Mouse (Mus musculus) neural tube, embryonic 10.5 days (tissue): Measurements from ENCODE around the gene Alg12.

Experiments used
- DNase-seq: peaks from one replicate; pipeline ENCODE4 v3.0.0-alpha.2; 2017; ENCODE audit warnings: low spot score; ENCODE audit errors: extremely low spot score

The Alg12 gene

DNA sequence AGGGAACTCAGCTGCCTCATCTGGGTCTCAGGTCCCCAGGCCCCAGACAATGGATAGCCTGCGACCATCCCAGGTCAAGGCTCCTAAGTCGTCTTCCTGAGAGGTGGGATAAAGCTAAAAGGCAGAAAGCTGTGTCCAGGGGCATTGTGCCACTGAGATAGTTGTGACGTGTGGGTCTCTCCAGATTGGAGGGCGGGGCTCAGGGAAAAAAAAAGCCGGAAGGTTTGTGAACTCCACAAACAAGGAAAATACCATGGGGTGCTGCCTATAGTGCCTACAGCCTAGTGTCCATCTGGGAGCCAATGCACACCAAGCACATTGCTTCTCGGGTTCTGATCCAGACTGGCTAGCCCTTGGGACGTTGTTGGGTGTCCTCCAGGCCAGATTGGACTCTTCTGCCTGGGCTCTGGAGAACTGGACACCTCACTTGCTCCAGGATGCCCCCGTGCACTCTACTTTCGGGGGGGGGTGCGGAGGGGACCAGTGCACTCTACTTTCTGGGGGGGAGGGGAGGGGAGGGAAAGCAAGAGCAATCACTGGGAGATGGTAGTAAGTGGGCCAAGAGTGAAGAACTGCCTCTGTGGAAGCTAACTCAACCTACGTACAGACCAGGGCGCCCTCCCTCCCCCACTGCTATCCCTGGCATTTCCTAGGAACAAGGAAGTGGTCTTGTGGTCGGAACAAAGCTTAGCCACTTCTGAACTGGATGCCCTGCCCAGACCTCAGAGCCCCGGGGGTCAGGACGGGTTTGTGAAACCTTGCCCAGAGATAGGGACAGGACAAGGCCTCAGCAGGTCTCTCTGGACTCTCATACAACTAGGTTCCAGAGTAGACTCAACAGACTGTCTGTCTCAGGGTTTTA, 36.1 kb upstream of the Alg12 start:
- DNase-seq: no peak

DNA sequence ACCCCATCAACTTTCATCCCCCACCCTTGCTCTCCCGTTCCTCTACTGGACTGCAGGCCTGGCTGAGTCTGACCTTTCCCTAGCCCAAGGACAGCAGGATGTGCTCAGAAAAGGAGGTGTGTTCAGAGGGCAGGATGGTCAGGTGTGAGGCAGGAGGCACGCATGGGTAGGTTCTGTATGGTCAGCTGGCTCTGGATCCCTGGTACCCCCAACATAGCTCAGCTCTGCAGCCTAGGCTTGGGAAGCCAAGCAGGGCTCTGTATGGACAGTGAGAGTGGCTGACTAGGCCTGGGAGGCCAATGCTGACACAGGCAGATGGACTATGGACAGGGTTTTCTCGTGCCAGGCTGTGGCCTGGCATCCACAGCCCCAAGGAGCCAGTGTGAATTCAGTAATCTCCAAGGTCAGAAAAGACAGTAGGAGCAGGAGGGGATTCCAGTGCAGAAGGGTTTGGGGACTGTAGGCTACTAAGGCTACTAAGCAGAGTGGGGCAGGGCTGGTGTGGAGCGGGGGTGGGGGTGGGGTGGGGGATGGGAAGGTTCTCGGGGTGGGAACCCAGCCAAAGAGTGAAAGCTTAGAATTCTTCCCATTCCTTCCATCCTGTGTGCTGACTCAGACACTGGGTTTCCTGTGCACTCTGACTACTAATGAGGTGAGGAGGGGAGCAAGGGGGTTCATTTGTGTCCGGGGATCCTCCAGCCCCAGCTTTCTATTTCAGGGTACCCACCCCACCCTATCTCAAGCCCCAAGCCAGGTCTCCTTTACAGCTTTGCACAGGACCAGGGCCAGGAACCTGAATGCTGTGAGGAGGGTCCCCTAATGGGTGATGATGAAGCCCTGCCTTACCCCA, 35.2 kb upstream of the Alg12 start:
- DNase-seq: no peak

DNA sequence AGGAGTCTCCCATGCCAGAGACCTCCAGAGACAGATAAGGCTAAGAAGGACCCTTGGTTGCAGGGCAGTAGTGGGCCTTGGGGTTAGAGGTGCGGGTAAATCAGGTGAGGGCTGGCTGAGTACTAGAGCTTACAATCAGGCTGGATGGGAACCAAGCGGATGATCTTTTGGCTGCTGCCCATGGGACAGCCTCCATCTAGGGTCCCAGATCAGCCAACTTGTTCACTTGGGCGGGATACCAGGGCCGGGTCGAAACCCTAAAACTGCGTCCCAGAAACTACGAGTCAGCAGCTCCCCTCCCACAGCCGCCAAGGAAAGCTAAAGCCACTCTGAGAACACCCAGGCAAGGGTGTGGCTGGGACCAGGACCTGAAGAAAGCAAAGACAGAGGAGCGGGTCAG, 34.0 kb upstream of the Alg12 start:
- no peak for DNase-seq

DNA sequence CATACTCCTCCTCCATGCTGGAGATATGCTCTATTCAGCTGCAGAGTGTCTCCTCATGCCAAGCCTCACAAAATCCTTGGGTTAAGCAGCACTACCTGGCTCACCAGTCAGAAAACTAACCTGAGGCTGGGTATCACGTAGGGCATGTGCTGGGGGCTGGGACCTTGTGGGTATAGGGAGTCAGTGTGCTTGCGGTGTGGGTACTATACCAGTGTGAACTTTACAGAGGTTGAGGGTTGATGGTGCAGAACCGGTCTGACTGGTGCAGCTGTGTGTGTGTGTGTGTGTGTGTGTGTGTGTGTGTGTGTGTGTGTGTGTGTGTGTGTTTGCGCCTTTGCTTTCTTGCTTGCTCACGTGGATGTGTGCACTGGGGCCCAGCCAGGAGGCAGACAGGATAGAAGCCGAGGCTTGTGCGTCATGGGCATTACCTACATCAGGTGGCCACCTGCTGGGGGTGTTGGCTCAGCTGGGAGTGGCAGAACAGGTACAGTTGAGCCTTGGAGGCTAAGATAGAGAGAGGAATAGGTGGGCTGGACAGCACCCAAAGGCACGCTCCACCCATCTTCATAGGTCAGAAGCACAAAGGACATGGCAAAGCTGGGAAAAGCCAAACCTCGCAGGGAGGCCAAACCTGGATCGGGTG, 32.5 kb upstream of the Alg12 start:
- DNase-seq: no peak

DNA sequence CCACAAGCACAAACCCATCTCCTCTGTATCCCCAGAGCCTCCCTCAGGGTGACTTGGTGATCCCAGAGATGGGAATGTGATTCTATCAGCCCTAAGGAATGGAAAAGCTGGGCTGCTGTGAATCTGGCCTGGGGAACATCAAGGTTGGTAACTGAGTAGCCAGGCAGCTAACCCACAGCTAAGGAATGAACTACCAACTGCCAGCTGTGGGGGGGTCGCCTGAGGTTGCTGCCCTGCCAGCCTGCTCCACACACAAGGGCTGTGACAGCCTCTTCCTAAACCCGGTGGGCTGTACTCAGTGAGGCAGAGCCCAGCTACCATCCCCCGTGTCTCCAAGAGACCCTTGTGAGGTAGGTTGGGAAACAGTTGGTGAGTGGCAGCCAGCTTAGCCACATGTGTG, 32.0 kb upstream of the Alg12 start:
- DNase-seq: no peak

DNA sequence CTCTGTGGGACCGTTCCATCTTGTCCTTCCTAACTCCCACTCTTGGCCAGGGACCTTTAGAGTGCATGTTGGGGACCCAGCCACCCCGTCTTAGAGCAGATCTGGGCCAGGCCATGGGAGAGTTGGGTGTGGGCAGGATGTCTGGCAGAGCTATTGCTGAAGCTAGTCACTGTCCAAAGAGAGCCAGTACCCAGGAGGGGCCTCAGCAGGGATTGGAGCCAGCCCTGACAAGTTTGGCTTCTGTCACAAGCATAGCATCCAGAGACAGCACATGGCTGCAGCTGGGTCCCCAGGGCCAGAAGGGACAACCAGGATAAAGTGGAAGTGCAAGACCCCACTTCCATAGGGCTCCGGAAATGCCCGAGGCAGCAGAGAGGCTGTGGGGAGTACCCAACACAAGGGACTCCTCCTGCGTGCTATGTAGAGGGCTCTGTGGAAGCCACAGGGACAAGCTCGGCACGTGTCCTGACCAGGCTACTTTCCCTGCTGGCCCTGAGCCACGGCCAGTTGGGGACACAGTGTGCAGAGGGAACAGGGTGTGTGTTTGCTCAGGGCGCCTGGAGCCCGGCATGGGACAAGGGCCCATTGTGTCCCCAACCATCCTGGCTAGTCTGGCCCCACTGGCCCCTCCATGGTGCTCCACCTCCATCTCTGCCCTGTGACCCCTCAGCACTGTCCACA, 31.2 kb upstream of the Alg12 start:
- no peak for DNase-seq

DNA sequence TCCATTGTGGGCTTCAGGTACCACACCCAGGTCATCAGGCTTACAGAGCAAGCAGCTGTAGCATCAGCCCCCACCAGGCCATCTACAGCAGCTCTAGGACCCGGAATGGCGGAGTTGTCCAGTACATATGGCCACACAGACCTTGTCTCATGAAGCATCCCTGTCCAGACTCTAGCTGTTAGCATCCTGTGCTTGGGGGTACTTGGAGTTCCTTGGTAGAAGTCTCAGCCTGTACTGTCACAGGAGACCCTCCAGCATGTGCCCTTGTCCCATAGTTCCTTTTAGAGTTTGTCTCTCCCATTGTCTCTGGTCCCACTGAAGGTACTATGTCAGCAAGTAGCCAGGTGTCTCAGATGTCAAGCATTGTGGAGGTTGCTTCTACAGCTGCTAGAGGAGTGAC, 30.5 kb upstream of the Alg12 start:
- no peak for DNase-seq

DNA sequence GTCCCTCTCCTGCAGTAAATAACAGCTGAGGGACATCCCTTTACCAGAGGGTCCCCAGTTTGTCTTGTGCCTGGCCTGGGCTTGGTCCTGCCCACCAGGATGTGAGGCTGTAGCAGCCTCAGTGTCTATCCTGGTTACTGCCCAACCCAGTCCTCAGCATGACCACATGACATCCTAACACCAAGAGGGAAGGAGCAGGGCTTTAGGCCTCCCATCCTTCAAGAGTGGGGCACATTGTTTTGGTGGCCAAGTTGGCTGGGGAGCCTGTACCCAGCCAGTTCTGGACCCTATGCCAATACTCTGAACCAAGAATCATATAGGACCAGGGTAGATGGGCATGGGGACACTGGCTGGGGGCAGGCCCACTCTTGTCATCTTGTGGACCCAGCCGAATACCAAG, 29.5 kb upstream of the Alg12 start:
- DNase-seq: no peak

DNA sequence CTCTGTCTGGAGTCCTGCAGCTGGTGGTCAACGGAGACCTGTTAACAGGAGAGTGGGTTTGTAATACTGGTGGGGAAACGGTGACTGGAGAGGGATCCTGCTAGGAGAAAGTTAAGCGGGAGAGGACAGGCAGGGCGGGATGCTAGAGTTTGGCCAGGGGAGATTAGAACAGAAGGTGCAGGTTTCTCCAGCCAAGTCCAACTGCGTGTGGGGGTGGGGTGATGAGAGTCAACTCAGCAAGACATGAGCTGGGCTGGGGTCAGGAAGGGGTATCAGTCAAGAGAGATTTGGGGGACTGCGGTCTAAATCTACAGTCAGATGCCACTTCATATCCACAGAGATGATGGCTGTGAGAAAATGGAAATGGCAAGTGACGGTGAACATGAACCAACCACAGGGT, 25.8 kb upstream of the Alg12 start:
- DNase-seq: no peak

DNA sequence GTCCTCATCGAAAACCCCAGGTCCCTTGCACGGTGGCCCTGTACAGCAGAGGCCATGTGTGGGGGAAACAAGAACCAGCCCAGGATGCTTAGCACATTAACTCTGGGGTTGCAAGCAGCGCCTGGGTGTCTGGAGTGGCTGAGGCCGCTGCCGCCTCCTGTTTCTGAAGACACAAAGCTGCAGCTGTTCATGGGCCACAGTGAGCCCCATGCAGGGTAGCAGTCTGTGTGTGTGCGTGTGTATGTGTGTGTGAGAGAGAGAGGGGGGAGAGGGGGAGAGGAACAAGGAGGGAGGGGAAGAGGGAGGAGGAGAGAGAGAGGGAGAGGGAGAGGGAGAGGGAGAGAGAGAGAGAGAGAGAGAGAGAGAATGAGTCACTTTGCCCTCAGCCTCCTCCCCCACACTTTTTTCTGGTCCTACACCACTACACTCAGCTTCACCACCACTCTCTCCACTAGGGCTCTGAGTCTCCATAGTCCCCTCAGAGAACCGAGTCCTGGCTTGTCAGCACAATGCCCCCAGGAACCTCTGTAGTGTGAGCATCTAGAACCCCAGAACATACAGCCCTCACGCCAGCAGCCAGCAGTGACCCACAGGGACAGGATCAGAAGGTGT, 24.5 kb upstream of the Alg12 start:
- DNase-seq: no peak

DNA sequence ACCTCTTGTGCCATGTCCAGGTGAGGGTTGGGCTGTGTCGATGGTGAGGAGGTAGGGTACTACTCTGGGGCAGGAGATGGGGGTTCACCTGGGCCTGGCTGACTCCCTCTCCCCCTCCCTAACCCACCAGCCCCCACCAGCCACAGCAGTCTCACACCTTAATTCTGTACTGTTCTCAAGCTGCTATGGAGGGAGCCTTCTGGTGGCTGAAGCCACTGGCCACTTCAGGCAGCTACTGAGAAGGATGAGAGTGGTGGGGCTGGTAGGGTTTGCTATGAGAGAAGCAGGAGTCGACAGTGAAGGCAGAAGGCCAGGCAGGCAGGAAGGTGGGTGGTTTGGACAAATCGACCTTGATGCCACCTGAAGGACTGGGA, 23.2 kb upstream of the Alg12 start:
- no peak for DNase-seq

DNA sequence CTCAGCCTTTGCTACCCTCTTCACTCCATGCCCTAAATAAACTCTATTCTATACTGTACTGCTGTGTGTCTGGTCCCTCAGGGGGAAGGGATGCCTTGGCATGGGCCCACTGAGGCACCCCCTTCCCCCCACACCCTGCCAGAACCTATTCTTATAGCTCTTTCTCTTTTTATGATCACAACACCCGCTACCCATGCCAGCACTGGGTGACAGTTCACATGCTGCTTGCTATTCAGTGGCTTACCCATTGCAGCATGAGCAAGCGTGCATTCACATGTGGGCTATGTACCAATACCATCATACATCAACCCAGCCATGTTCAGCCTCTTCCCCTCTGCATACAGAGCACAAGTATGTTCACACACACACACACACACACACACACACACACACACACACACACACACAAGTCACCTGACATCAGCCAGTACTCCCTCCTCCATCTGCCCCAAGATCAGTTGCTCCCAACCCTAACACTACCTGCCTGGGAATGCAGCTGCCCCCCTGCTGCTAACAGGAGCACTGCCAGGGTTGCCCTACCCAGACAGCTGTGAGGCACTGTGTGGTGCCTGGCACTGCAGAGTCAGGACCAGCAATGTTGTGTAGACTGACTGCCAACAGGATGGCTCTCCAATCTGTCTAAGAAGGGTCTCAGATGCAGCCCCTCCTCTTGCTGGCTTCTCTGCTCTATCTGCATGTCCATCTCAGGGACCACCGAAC, 22.6 kb upstream of the Alg12 start:
- no peak for DNase-seq

DNA sequence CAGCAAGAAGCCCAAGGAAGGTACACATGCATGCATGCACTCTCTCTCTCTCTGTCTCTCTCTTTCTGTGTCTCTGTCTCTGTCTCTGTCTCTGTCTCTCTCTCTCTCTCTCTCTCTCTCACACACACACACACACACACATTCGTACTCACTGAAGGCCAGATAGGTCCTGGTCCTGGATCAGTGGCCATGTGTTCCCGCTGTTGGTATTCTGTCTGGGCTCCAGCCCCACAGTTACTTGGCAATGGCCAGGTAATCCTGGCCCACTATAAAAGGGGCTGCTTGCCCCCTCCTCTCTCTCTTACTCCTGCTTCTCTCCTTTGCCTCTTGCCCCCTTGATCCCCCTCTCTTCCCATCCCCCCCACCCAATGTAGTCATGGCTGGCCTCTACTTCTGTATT, 22.0 kb upstream of the Alg12 start:
- no peak for DNase-seq

DNA sequence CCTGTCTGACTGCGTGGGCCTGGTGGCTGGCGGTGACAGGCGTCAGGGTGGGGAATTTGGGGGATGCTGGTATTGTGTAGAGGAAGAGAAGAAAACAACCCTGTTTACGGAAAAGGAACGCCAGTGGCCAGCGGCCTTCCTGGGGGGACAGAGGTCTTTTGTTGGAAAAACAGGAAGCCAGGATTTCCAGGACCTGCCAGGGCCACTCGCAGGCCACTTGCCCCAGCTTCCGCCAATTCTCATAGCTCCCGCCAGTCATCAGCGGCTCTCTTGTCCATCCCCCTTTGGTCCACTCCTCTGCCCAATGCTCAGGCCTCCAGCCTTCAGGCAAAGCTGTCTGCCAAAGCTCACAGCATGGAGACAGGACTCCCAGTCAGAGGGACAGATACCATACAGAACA, 21.0 kb upstream of the Alg12 start:
- DNase-seq: no peak

DNA sequence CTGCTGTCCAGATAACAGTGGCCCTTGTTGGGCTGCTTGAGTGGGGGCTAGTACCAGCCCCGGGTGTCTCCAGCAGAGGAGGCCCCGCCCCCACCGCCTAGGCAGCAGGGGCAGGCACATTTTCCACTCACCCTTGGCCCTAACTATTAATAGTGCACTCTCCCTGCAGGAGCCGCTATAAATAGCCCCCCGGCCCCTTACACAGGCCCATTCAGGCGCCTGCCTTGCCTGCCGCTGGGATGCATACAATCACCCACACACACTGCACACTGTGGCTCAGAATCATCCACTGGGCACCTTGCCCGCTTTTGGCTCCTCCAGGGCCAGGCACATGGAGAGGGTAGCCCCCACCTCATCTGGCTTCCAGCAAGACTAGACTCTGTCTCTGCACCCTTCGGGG, 20.2 kb upstream of the Alg12 start:
- DNase-seq: peak; percentile 30

DNA sequence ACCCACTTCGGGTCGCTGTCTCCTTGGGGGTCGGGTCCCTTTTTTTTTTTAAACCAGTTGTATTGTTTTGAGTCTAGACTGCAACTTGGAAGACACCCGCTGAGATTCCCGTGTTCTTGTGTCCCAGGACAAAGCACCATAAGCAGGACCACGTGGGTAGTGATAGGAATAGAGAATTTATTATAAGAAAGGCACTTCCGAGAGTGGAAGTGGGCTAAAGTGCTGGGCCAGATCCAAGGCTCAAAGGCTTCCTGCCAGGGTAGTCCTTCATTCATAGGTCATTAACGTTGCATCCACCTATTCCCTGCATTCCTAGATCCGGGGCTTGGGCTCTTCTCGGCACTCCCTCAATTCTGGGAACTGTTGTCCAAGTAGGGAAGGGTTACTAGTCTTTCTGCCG, 18.9 kb upstream of the Alg12 start:
- DNase-seq: no peak

DNA sequence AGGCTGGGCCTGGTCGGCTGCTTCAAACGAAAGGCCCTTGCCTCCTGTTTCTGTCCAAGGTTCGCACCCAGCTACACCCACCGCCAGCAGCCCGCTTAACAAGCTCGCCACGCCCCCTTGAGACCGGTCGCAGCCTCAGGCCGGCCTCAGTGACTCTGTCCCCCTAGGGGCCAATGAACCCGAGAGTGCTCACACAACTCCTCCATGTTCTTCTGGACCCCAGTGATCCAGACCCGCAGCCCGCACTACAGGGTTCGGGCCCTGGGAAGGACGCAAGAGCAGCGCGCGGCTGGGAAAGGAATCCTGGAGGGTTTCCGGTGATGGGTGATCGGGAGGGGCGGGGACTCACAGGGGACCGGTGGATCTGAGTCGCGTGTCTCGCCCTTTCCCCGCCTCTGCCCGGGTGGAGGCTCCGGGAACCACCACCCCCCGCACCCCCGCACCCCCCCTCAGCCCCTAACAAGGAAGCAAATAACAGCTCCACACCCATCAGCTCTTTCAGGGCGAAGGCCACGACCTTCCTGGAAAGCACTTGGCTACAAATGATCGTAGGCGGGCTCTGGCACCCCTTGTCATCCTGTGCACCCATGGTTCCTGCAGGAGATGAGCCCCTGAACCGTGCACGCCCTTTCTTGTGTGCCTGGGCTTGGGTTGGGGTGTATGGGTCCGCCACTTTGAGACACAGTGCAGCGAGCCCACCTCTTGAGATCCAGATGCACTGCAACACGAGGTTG, 18.2 kb upstream of the Alg12 start:
- DNase-seq: peak; percentile 65

DNA sequence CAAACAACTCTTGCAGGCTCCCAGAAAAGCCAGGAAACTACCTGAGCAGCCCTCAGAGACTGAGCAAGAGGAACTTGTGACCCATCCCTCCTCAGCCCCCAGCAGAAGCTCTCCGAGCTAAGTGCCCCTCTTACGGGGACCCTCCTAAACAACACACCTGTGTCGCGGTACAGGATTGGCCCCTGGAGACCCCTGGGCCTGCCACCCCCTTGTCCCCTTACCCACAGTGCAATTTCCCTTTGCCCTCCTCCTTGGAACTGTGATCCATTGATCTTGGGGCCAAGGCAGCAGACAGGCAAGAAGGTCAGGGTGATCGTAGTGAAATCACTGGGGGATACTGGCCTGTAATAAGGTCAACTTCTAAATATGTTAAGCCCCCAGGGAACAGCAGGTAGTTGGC, 17.5 kb upstream of the Alg12 start:
- DNase-seq: no peak

DNA sequence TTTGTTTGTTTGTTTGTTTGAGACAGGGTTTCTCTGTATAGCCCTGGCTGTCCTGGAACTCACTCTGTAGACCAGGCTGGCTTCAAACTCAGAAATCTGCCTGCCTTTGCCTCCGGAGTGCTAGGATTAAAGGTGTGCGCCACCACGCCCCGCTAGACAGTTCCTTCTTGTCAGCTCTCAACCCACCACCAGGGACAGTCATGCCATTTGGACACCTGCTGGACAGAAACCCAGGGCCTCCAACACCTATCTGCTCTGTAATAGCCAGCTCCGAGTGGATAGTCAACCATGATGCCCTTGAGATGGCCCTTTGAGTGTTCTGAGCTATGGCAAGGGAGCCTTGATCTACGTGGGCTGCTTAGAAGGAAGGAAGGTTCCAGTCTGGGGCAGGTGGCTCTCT, 16.9 kb upstream of the Alg12 start:
- DNase-seq: no peak

DNA sequence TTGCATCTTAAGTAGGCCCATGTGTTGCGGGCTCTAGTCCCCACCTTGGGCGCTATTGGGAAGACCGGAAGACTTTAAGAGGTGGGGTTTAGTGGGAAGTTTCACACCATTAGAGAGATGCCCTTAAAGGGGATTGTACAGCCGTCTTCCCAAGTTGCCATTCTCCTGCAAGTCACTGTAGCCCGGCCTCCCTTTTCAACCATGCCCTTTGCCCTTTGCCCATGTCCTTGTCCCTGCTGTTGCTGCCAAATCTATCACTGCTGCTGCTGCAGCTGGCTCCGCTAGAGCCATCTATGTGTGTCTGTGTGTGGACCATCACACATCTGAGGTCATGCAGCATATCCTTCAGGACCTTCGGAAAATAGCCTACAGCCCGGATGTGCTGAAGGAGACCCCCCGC, 13.4 kb upstream of the Alg12 start:
- DNase-seq: no peak
